Mouse (Mus musculus) embryonic facial prominence, embryonic 10.5 days (tissue): Measurements from ENCODE around the gene Hoxa6. TPM values are rescaled to one million over a fixed set of nuclear protein-coding genes. Genes with fewer than 3 reads are reported as not detected.

Source experiments
- DNase-seq: peaks from one replicate; pipeline ENCODE4 v3.0.0-alpha.2; 2017; ENCODE audit warnings: low spot score
- H3K27ac ChIP-seq: fragments of 300-500 bp; sonication (generic); replicated peaks from 2 replicates; pipeline ENCODE4 v1.5.1; 2016; ENCODE audit warnings: mild to moderate bottlenecking
- H3K27me3 ChIP-seq: fragments of 300-500 bp; sonication (generic); replicated peaks from 2 replicates; pipeline ENCODE4 v1.6.1; 2016; ENCODE audit warnings: low read depth, mild to moderate bottlenecking; ENCODE audit not compliant: poor library complexity, severe bottlenecking
- H3K36me3 ChIP-seq: fragments of 300-500 bp; sonication (generic); replicated peaks from 2 replicates; pipeline ENCODE4 v1.6.1; 2016; ENCODE audit warnings: mild to moderate bottlenecking, moderate library complexity
- H3K4me1 ChIP-seq: fragments of 300-500 bp; sonication (generic); 2 replicates; pipeline ENCODE4 v1.6.1; 2016
- H3K4me3 ChIP-seq: fragments of 300-500 bp; sonication (generic); 2 replicates; pipeline ENCODE4 v1.5.1; 2016; ENCODE audit warnings: mild to moderate bottlenecking, moderate library complexity
- H3K9me3 ChIP-seq: fragments of 300-500 bp; sonication (generic); 2 replicates; pipeline ENCODE4 v1.6.1; 2016; ENCODE audit warnings: mild to moderate bottlenecking
- WGBS: fragments of 180-500 bp; shearing (Covaris S2); methylation state at CpG from one replicate; pipeline ENCODE4 v1.1.7; 2016; 5-methylcytosine and 5-hydroxymethylcytosine counted together
- polyA plus RNA-seq: library from polyadenylated mRNA; unstranded; fragments of >200 nt; fragmentation: Nextera tagmentation; extraction: Ambion mirVana; gene quantifications from 2 replicates; pipeline ENCODE4 v1.2.1, GENCODE M21; 2016

Gene Hoxa6
- polyA plus RNA-seq, 1 experiment from 2014 or later = not detected

DNA sequence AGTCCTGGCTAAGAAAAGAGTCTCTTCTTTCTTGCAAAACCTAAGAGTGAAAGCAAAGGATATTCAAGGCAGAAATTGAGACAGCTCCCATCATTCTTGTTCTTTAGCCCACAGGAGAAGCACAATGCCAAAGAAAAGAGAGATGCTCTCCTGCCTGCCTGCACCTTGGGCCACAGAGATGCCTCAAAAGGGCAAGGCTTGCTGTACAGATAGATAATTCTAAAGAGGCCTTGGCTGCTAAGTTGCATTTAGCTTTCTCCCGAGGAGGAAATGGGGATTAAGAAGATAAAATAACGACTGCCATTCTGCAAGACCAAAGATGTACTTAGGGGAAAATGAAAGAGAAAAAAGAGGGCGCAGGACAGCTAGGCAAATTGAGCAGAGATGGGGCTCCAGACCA, 38.4 kb upstream of the Hoxa6 start:
- WGBS = 4% methylated on average over 3 of the region's 3 CpGs
- Histone ChIP-seq H3K27ac (no peak overlapping the region), H3K4me1 (peaks cover 15% of the 10 kb centered on the region), H3K9me3 (no peaks in the 10 kb centered on the region), H3K36me3 (no peaks in the 10 kb centered on the region), H3K4me3 (no peak overlapping the region), H3K27me3 (peaks cover 100% of the 10 kb centered on the region)
- DNase-seq = no peak

DNA sequence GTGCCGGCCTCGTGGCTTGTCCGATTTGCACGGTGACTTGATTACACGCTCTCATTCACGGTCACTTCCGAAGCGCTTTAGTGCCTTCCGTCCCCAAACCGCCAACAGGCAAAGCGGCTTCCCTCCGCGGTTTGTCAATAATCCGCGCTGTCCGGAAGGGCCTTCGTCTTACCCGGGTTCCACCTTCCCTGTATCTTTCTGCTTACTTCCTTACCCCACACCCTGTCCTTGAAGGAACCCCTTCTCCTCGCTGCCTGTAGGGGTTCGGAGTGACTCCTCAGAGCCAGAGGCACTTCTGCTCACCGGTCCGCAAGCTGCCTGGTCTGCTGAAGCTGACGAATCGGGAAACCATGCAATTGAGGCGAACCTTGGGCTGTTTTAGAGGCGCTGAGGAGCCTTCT, 37.9 kb upstream of the Hoxa6 start:
- Histone ChIP-seq H3K4me1 (peaks cover 15% of the 10 kb centered on the region), H3K4me3 (no peak overlapping the region), H3K9me3 (no peaks in the 10 kb centered on the region), H3K27me3 (peaks cover 100% of the 10 kb centered on the region), H3K27ac (no peak overlapping the region), H3K36me3 (no peaks in the 10 kb centered on the region)
- no peak for DNase-seq
- under 1% methylated on average over 26 of the region's 26 CpGs for WGBS

DNA sequence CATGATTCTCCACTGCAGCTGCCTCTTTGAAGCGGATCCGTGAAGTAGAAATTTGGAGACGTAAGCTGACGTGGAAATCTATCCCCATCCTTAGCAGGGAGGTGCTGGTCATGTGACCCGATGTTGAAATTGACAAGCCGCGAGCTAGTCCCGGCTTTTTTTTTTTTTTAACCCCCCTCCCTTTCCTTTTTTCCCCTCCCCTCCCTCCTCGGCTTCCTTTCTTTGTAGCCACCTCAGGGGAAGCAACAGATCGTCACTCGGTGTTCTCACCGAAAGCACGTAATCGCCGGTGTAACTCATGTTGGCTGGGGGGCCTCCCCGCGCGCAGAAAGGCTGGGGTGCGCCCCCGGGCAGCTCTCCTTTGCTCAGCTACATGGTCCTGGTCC, 37.2 kb upstream of the Hoxa6 start, which contains the start of gene Hoxa11:
Gene Hoxa11, minus strand, starts transcription at position 54 of the 386 bp plus-strand sequence.
- Histone ChIP-seq H3K4me1 (peaks cover 15% of the 10 kb centered on the region), H3K4me3 (no peak within 1 kb of the TSS), H3K27ac (no peak within 1 kb of the TSS), H3K9me3 (no peaks in the 10 kb centered on the region), H3K36me3 (no peaks in the 10 kb centered on the region), H3K27me3 (peaks cover 100% of the 10 kb centered on the region)
- DNase-seq = no peak
- under 1% methylated on average over 20 of the region's 20 CpGs for WGBS

DNA sequence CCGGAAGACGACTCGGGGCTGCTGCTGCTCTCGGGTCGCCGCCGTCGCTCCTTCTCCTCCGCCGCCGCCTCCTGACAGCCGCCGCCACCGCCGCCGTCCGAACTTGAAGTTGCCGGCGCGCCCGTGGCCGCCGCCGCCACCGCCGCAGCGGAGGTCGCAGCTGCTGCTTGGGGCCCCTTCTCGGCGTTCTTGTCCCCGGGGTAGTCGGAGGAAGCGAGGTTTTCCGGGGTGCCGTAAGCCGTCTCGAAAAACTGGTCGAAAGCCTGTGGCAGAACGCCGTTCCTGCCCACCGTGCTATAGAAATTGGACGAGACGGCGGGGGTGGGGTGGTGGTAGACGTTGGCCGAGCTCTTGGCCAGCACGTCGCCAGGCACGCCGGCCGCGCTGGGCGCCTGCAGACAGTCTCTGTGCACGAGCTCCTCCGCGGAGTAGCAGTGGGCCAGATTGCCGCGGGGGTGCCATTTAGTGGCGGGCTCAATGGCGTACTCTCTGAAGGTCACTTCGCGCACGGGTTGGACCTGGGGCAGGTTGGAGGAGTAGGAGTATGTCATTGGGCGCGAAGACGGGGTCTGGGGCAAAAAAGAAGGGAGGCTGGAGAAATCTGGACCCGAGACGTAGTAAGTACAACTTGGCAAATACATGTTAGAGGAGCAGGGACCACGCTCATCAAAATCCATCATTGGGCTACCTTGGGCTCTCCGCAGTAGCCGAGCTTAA, 36.7 kb upstream of the Hoxa6 start:
- Histone ChIP-seq H3K9me3 (no peaks in the 10 kb centered on the region), H3K36me3 (no peaks in the 10 kb centered on the region), H3K27me3 (peaks cover 100% of the 10 kb centered on the region), H3K27ac (no peak overlapping the region), H3K4me3 (no peak overlapping the region), H3K4me1 (peaks cover 15% of the 10 kb centered on the region)
- WGBS = under 1% methylated on average over 71 of the region's 71 CpGs
- no peak for DNase-seq

DNA sequence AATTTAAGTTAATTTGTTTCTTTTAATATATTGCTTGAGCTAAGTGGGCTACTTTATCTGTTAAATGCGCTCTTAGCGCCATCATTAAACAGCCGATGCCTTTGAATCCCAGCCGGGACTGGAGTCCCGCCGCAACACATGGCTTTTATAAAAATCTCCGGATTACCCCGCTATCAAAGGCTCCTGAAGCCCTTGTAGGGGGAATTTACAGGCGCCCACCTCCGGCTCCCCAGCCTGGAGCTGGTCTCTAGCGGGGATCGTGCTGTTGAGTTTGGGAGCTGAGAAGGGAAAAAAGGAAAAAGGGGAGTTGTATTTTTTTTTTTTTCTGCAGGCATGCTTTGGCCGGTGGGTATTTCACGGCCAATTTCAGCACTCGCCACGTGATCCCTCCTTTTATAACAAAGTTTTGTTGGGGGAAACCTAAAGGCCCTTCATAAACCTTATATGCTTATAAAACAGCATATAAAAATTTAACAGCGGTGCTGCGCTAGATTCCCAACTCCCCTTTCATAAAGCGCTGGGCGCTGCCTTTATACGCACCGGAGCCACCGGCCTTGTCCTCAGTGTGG, 36.0 kb upstream of the Hoxa6 start:
- no peaks in the 10 kb centered on the region for H3K9me3 ChIP-seq
- no peaks in the 10 kb centered on the region for H3K36me3 ChIP-seq
- H3K4me1 ChIP-seq = peaks cover 15% of the 10 kb centered on the region
- no peak for DNase-seq
- peaks cover 100% of the 10 kb centered on the region for H3K27me3 ChIP-seq
- WGBS = 1% methylated on average over 23 of the region's 23 CpGs
- H3K4me3 ChIP-seq = no peak overlapping the region
- no peak overlapping the region for H3K27ac ChIP-seq

DNA sequence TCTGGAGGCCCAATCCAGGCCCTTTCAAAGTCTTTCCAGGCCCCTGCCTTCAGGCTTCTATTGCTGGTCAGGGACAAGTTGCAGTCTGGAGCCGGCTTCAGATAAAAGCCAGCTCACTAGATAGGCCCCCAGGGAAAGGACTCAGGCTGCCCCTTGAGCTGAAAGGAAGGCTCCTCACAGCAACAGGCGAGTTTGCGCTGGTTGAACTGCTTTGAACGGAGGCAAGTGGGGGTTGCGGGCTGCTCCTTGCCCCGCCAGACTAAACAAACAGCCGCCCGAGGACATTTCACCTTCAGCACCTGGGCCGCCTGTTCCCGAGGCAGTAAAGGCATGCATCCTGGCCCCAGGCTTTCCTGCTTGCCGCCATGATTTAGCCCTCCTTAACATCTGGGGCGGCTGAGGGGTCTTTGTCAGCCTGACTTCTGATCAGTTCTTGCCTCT, 35.2 kb upstream of the Hoxa6 start:
- Histone ChIP-seq H3K36me3 (no peaks in the 10 kb centered on the region), H3K4me1 (peaks cover 15% of the 10 kb centered on the region), H3K9me3 (no peaks in the 10 kb centered on the region), H3K4me3 (no peak overlapping the region), H3K27me3 (peaks cover 100% of the 10 kb centered on the region), H3K27ac (no peak overlapping the region)
- peak; percentile 54 for DNase-seq
- 0% methylated on average over 12 of the region's 12 CpGs for WGBS

DNA sequence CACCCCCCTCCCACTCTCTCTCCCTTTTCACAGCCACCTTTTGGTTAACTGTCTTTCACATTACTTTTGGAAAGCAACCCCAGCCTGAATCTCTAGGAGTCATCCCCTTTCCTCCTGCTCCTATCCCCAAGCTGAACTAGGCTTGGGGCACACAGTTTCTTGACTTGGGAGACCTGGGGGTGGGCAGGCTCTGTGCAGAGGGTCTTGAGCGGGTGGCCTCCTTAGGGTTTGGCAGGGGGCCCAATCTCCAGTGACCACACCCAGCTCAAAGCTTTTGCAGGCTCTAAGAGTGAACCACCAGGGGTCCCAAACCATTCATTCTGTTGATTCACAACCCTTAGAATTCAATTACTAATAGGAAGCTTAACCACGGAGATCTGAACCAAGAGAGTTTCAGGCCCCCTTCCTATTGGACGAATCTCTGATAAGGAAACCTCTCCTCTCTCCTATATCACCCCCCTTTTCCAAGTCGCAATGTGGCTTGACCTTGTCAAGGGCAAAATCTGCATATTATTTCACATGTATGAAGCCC, 34.3 kb upstream of the Hoxa6 start:
- Histone ChIP-seq H3K4me1 (peaks cover 15% of the 10 kb centered on the region), H3K27ac (no peak overlapping the region)

DNA sequence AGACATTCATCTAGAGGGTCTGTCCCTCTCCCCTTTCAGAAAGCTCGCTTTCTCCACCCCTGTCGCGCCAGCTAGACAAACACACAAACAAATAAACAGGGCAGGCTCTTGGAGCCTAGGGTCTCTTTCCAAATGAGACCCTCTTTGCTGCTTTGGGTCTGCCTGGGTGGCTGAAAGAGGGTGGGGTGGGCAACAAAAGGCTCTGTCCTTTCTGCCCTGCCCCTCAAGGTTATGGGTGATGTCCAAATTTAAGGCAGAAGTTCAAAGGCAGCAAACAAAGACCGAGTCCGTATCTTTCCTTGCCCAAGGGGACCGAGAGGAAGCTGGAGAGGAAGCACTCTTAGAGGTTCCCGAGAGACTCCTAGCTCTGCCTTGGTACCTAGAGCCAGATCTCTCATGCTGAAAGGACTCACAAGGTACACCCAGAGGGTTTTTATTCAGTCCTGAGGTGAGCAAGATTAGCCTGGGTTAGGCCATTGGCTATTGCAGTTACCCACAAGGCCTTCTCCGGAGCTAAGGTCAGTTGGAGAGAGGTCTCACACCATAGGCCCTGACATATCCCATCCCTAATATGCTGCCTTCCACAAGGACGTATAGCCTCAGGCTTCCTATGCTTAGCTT, 32.6 kb upstream of the Hoxa6 start:
- 4% methylated on average over 9 of the region's 9 CpGs for WGBS
- H3K36me3 ChIP-seq = no peaks in the 10 kb centered on the region
- H3K4me3 ChIP-seq = no peak overlapping the region
- peaks cover 11% of the 10 kb centered on the region; the same call in 1 of the 2 replicates for H3K4me1 ChIP-seq
- peak; percentile 34 for DNase-seq
- no peak overlapping the region for H3K27ac ChIP-seq
- peaks cover 100% of the 10 kb centered on the region for H3K27me3 ChIP-seq
- no peaks in the 10 kb centered on the region for H3K9me3 ChIP-seq

More for the DNA sequence above, 34.3 kb upstream of the Hoxa6 start:
- no peak overlapping the region for H3K4me3 ChIP-seq
- 3% methylated on average over 4 of the region's 4 CpGs for WGBS
- H3K9me3 ChIP-seq = no peaks in the 10 kb centered on the region
- no peaks in the 10 kb centered on the region for H3K36me3 ChIP-seq
- peaks cover 100% of the 10 kb centered on the region for H3K27me3 ChIP-seq
- peak; percentile 27 for DNase-seq

DNA sequence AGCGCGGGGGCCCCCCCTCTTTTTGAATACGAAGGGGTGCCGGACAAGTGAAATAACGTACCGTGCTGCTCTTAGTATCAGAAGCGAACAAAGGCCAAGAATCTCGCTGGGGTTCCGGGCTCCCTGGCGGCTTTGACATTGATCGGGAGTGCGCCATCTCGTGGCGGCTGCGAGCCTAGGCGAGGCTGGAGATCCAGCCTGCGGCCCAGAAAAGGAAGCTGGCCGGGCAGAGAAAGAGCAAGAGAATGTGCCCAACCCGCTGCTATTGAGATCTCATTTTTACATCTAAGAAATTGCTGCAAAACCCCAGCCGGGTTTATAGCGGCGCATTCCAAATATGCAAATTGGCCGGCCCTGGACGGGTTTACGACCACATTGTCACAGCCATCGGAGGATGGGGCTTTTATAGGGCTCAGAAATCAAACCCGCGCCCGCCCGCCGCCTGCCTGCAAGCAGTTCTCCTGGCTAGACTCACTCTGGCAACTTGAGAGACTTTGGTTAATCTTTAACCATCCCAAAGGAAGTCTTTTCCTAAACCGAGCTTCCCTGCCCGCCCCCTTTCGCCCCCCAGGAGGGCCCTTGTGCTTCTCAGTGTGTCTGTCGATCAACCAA, 32.0 kb upstream of the Hoxa6 start, which contains the start of gene Hoxa10:
Gene Hoxa10, minus strand, starts transcription at position 466 of the 612 bp plus-strand sequence.
- peak within 1 kb of the TSS; percentile 27; the same call in 1 of the 2 replicates for H3K4me3 ChIP-seq
- no peak within 1 kb of the TSS for H3K27ac ChIP-seq
- WGBS = under 1% methylated on average over 35 of the region's 35 CpGs
- peak; percentile 90 for DNase-seq
- no peaks in the 10 kb centered on the region for H3K9me3 ChIP-seq
- H3K27me3 ChIP-seq = peaks cover 100% of the 10 kb centered on the region
- H3K36me3 ChIP-seq = no peaks in the 10 kb centered on the region
- H3K4me1 ChIP-seq = peaks cover 11% of the 10 kb centered on the region; the same call in 1 of the 2 replicates

DNA sequence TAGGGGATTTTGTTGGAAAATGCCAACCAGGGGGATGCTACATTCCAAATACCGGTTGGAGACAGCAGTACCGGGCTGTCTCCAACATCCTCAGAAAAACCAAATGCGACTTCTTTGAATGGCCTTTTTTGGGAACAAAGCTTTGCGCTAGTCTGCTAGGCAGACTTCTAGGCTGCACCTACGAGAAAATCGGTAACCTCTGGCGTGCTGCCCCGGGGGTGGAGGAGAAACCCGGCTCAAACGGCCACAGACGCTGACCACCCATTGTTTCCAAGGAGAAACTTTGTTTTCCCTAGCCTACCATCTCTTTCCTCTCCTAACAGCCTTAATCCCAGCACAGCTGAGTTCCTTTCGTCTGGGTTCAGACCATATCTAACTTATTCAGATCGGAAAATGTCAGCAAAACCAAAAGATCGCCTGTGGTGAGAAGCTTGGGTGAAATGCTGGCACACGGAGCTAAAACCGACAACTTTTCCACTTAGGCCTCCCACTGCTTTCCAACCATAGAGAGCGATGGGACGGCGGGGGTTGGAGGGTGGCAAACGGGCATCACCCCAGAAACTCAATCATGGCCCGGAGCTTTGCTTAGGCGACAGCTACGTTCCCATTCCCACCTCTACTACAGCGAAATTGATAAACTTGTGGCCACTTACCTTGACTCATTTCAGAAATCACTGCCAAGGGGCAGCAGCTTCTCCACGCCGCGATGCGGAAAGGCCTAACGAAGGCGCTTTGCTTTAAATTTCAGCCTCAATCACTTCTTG, 31.3 kb upstream of the Hoxa6 start:
- H3K4me1 ChIP-seq = peaks cover 5% of the 10 kb centered on the region; the same call in 1 of the 2 replicates
- H3K36me3 ChIP-seq = no peaks in the 10 kb centered on the region
- H3K9me3 ChIP-seq = no peaks in the 10 kb centered on the region
- peaks cover 100% of the 10 kb centered on the region for H3K27me3 ChIP-seq
- no peak overlapping the region for H3K27ac ChIP-seq
- no peak for DNase-seq
- H3K4me3 ChIP-seq = peak overlapping the region; percentile 27; the same call in 1 of the 2 replicates
- 2% methylated on average over 30 of the region's 30 CpGs for WGBS

DNA sequence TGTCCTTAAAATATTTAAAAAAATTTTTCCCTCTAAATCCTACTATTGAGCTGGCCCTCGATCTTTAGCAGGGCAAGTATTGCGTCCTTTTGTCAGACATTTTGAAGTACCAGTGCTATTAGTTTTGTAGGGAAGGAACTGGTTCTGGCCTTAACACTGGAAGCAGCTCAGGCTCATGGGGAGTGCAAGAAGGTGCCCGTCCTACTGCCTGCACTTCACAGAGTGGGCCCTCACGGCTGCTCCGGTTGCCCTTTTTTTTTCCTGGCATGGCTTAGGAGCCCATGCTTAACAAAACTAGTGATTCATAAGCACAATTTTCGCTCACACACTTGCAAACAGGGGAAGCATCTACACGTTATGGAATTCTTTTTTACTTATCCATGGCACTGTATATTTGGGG, 30.5 kb upstream of the Hoxa6 start:
- Histone ChIP-seq H3K27me3 (peaks cover 100% of the 10 kb centered on the region), H3K4me3 (no peak overlapping the region), H3K27ac (no peak overlapping the region), H3K9me3 (no peaks in the 10 kb centered on the region), H3K4me1 (peaks cover 11% of the 10 kb centered on the region; the same call in 1 of the 2 replicates), H3K36me3 (no peaks in the 10 kb centered on the region)
- 1% methylated on average over 7 of the region's 7 CpGs for WGBS
- peak; percentile 54 for DNase-seq
